Mouse (Mus musculus) layer of hippocampus, postnatal 25 days (tissue): ENCODE measurements around the gene Cyb561d2. TPM values are rescaled to one million over a fixed set of nuclear protein-coding genes. Genes with fewer than 3 reads are reported as not detected.
"Not testable (repeated sequence)": the region's sequence is repeated elsewhere in the genome, so short reads cannot be mapped to it uniquely, and the experiment has no call there.

Experiments used
- DNase-seq, 2 experiments: peaks; one replicate each; pipeline ENCODE4 v3.0.0; 2022; ENCODE audit warnings: mixed read lengths in 2 of 2, low spot score in 1 of 2; ENCODE audit errors: extremely low spot score in 1 of 2
- total RNA-seq, 2 experiments: library from RNA; stranded (reverse); gene quantifications; 2 replicates each; pipeline ENCODE4 v1.2.3; 2021

Gene Cyb561d2
- total RNA-seq, result 10 to 100 TPM; 16.4 to 18.5 TPM

GRCm38 (mm10) chr9:107541474-107542351, at the start of gene Cyb561d2, which contains the start of gene Nprl2:
Gene Cyb561d2, minus strand, starts transcription at chr9:107542193.
Gene Nprl2, plus strand, starts transcription at chr9:107542226.
- peak; percentile 87 to 89 for DNase-seq

GRCm38 (mm10) chr9:107590773-107591060, 48.7 kb upstream of the Cyb561d2 start:
- DNase-seq, result no peak

GRCm38 (mm10) chr9:107590058-107590772, 48.2 kb upstream of the Cyb561d2 start:
- no peak for DNase-seq

GRCm38 (mm10) chr9:107587833-107588639, 46.0 kb upstream of the Cyb561d2 start:
- no peak for DNase-seq

GRCm38 (mm10) chr9:107586974-107587832, 45.2 kb upstream of the Cyb561d2 start, which contains the start of gene Ifrd2:
Gene Ifrd2, plus strand, starts transcription at chr9:107587642.
- DNase-seq, result peak; percentile 77 to 85

- no peak for DNase-seq
Observed at GRCm38 (mm10) chr9:107586504-107586903, 44.5 kb upstream of the Cyb561d2 start.

- DNase-seq, result no peak
Observed at GRCm38 (mm10) chr9:107583174-107583573, 41.2 kb upstream of the Cyb561d2 start.

- no peak for DNase-seq
Observed at GRCm38 (mm10) chr9:107582509-107583062, 40.6 kb upstream of the Cyb561d2 start.

- DNase-seq, result no peak
Observed at GRCm38 (mm10) chr9:107581584-107581983, 39.6 kb upstream of the Cyb561d2 start.

- peak; percentile 65 to 68 for DNase-seq
Observed at GRCm38 (mm10) chr9:107580501-107581317, 38.7 kb upstream of the Cyb561d2 start, which contains the start of gene Hyal3. Gene Hyal3, plus strand, starts transcription at chr9:107580818.

- DNase-seq, result no peak
Observed at GRCm38 (mm10) chr9:107579023-107579900, 37.3 kb upstream of the Cyb561d2 start.

GRCm38 (mm10) chr9:107578587-107578986, 36.6 kb upstream of the Cyb561d2 start, which contains the start of gene Naa80:
Gene Naa80, plus strand, starts transcription at chr9:107578887.
- no peak for DNase-seq

- no peak for DNase-seq
Observed at GRCm38 (mm10) chr9:107577871-107578270, 35.9 kb upstream of the Cyb561d2 start.

GRCm38 (mm10) chr9:107576357-107577107, 34.5 kb upstream of the Cyb561d2 start, which contains the start of gene Hyal1:
Gene Hyal1, plus strand, starts transcription at chr9:107576927.
- DNase-seq, result no peak

GRCm38 (mm10) chr9:107575579-107576356, 33.8 kb upstream of the Cyb561d2 start:
- DNase-seq, result no peak

- DNase-seq, result not testable (repeated sequence)
Observed at GRCm38 (mm10) chr9:107573774-107574173, 31.8 kb upstream of the Cyb561d2 start.
